Mouse (Mus musculus) heart, adult 2 months (tissue): ENCODE data around the gene P3h3. TPM values are rescaled to one million over a fixed set of nuclear protein-coding genes. Genes with fewer than 3 reads are reported as not detected.
A peak's percentile ranks its signal among the peaks of the same experiment; 100 is the strongest.
"Not testable (repeated sequence)": the region's sequence is repeated elsewhere in the genome, so short reads cannot be mapped to it uniquely, and the experiment has no call there.

Experiments
- DNase-seq, 2 experiments: peaks; one replicate each; pipeline ENCODE4 v3.0.0; 2021
- H3K27ac ChIP-seq: fragments of 200-600 bp; 2 replicates; pipeline ENCODE4 v1.8.1; 2022
- H3K27me3 ChIP-seq: fragments of 200-500 bp; 2 replicates; pipeline ENCODE4 v1.6.1; 2012; ENCODE audit warnings: mild to moderate bottlenecking, low read length, inconsistent platforms, mixed read lengths; ENCODE audit not compliant: control insufficient read depth, insufficient read depth
- H3K36me3 ChIP-seq: fragments of 200-500 bp; 2 replicates; pipeline ENCODE4 v1.6.1; 2012; ENCODE audit warnings: low read length, inconsistent platforms; ENCODE audit not compliant: control insufficient read depth, insufficient read depth
- H3K4me1 ChIP-seq: fragments of 200-500 bp; 2 replicates; pipeline ENCODE4 v1.6.1; 2011; ENCODE audit warnings: low read length; ENCODE audit not compliant: control insufficient read depth, insufficient read depth
- H3K4me3 ChIP-seq: fragments of 200-600 bp; 2 replicates; pipeline ENCODE4 v1.8.1; 2022
- H3K79me2 ChIP-seq: fragments of 200-500 bp; replicated peaks from 2 replicates; pipeline ENCODE4 v1.6.1; 2012; ENCODE audit warnings: mild to moderate bottlenecking, inconsistent platforms, low read length, moderate library complexity, mixed read lengths; ENCODE audit not compliant: control insufficient read depth, insufficient read depth
- H3K9ac ChIP-seq: fragments of 200-500 bp; 2 replicates; pipeline ENCODE4 v1.6.1; 2012; ENCODE audit warnings: low read depth, mild to moderate bottlenecking, control low read depth, inconsistent platforms, low read length, mixed read lengths
- CTCF ChIP-seq: fragments of 200-600 bp; IDR thresholded peaks from 2 replicates; pipeline ENCODE4 v1.8.1; 2022; ENCODE audit warnings: antibody characterized with exemption, mild to moderate bottlenecking, moderate library complexity
- EP300 ChIP-seq: fragments of 200-500 bp; IDR thresholded peaks from 2 replicates; pipeline ENCODE4 v1.6.1; 2011; ENCODE audit warnings: low read depth, low read length, control low read depth; ENCODE audit not compliant: insufficient read depth
- POLR2A ChIP-seq: fragments of 200-500 bp; IDR thresholded peaks from 2 replicates; pipeline ENCODE4 v1.6.1; 2011; ENCODE audit warnings: mild to moderate bottlenecking, low read depth, low read length, control low read depth; ENCODE audit not compliant: insufficient read depth
- WGBS: fragments of 180-500 bp; shearing (Covaris S2); methylation state at CpG from one replicate; pipeline ENCODE4 v1.1.7; 2018; 5-methylcytosine and 5-hydroxymethylcytosine counted together
- intact Hi-C: fragments of 180-260 bp; cut with DNase I; formaldehyde crosslinking; loops from one replicate; pipeline ENCODE4 v1.15.1; 2025
- polyA plus RNA-seq: library from polyadenylated mRNA; depleted of rRNA; stranded (reverse); fragments of >200 nt; gene quantifications from 2 replicates; pipeline ENCODE4 v1.2.3, GENCODE M21; 2012
- total RNA-seq, 2 experiments: library from RNA; stranded (reverse); gene quantifications; 2 replicates each; pipeline ENCODE4 v1.2.3; 2021

The P3h3 gene
- total and polyA plus RNA-seq, 3 experiments = 6.9 to 16.2 (median 10.6) TPM

GRCm38 (mm10) chr6:124813933-124814332, 43.6 kb downstream of the P3h3 start, which contains the start of gene Tpi1:
TSS of gene Tpi1 (minus strand) at chr6:124814296.
- peak; percentile 92 to 93 for DNase-seq
- TF ChIP-seq EP300 (peak; percentile 91), POLR2A (peak; percentile 99), CTCF (no peak)
- H3K4me1 ChIP-seq = peaks cover 8% of the 10 kb centered on the region

GRCm38 (mm10) chr6:124813496-124813895, 44.1 kb downstream of the P3h3 start:
- Histone ChIP-seq H3K4me1 (peaks cover 8% of the 10 kb centered on the region), H3K27me3 (no peaks in the 10 kb centered on the region), H3K79me2 (no peaks in the 10 kb centered on the region), H3K4me3 (peak overlapping the region; percentile 85), H3K9ac (peak overlapping the region; percentile 70), H3K27ac (peak overlapping the region; percentile 92), H3K36me3 (no peaks in the 10 kb centered on the region; the same call in 1 of the 2 replicates)
- WGBS = under 1% methylated on average over 18 of the region's 18 CpGs
- intact Hi-C loops = no loop called here
- peak; percentile 72 to 75 for DNase-seq
- TF ChIP-seq EP300 (no peak), POLR2A (no peak; the same call in 1 of the 2 replicates), CTCF (no peak)

More at GRCm38 (mm10) chr6:124813933-124814332, 43.6 kb downstream of the P3h3 start, which contains the start of gene Tpi1:
- Histone ChIP-seq H3K9ac (peak within 1 kb of the TSS; percentile 70), H3K79me2 (no peaks in the 10 kb centered on the region), H3K27me3 (no peaks in the 10 kb centered on the region), H3K27ac (peak within 1 kb of the TSS; percentile 92), H3K4me3 (peak within 1 kb of the TSS; percentile 85), H3K36me3 (no peaks in the 10 kb centered on the region; the same call in 1 of the 2 replicates)
- under 1% methylated on average over 22 of the region's 22 CpGs for WGBS
- intact Hi-C loops = no loop called here

- peak overlapping the region; percentile 85 for H3K4me3 ChIP-seq
- peak overlapping the region; percentile 70 for H3K9ac ChIP-seq
- no peaks in the 10 kb centered on the region; the same call in 1 of the 2 replicates for H3K36me3 ChIP-seq
- peaks cover 13% of the 10 kb centered on the region for H3K4me1 ChIP-seq
- H3K79me2 ChIP-seq = no peaks in the 10 kb centered on the region
- H3K27me3 ChIP-seq = no peaks in the 10 kb centered on the region
- TF ChIP-seq POLR2A (no peak), CTCF (no peak), EP300 (no peak)
- peak overlapping the region; percentile 92 for H3K27ac ChIP-seq
- intact Hi-C loops = no loop called here
- 27% methylated on average over 9 of the region's 9 CpGs for WGBS
- DNase-seq = peak; percentile 12 to 24
Measured at GRCm38 (mm10) chr6:124812848-124813247, 44.7 kb downstream of the P3h3 start.

DNA sequence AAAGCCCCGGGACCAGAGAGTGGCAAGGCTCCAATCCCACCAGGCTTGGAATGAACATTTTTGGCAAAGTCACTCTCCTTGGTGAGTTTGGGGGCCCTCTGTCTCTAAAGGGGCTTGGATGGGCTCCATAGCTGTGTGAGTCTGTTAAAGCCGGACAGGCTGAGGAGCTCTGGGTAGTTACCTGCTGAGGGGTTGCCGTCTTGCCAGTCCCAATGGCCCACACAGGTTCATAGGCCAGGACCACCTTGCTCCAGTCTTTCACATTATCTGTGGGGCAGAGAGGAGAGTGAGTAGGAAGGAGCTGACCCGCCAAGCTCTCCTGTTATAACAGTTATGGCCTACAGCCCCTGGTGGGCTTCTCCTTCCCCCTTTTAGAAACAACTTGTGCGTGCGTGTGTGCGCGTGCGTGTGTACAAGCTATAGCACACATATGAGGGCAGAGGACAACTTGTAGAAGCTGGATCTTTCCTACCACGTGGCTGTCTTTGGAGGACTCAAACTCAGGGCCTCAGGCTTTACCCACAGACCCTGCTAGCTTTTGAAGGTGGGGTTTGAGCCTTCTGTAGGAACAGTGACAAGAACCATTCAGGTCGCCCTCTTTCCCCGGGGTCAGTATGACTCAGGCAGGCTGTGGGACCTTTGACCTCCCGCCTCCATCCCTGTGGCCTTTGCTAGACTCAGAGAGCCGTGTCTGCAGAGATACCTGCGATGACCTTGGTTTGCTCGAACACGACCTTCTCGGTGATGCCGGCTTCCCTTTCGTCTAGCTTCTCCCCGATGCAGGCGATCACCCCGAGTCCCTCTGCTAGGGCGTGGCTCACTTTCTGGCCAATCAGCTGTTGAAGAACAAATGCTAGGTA, 45.6 kb downstream of the P3h3 start:
- no peaks in the 10 kb centered on the region for H3K27me3 ChIP-seq
- no peak for TF ChIP-seq CTCF
- no peak for TF ChIP-seq EP300
- no peak for TF ChIP-seq POLR2A
- DNase-seq = peak; percentile 7 to 13
- no peak overlapping the region for H3K27ac ChIP-seq
- H3K79me2 ChIP-seq = no peaks in the 10 kb centered on the region
- intact Hi-C loops = no loop called here
- WGBS = 72% methylated on average over 24 of the region's 24 CpGs
- no peak overlapping the region for H3K9ac ChIP-seq
- H3K4me1 ChIP-seq = peaks cover 16% of the 10 kb centered on the region
- no peak overlapping the region; the same call in 1 of the 2 replicates for H3K4me3 ChIP-seq
- no peaks in the 10 kb centered on the region; the same call in 1 of the 2 replicates for H3K36me3 ChIP-seq

DNA sequence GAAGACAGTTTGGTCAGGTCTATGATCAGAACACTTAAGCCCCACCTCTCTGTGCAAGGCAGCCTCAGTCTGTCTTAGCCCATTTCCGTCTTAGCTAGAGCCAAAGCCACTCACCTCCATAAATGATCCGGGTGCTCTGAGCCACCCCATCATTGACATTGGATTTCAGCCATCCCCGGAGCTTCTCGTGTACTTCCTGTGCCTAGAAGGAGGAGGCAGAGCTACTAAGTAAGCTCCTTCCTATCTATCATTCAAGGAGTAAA, 46.2 kb downstream of the P3h3 start:
- H3K9ac ChIP-seq = no peak overlapping the region
- H3K79me2 ChIP-seq = no peaks in the 10 kb centered on the region
- TF ChIP-seq POLR2A = no peak
- no peak for TF ChIP-seq EP300
- H3K4me1 ChIP-seq = peaks cover 16% of the 10 kb centered on the region
- intact Hi-C loops = no loop called here
- H3K4me3 ChIP-seq = no peak overlapping the region
- no peaks in the 10 kb centered on the region for H3K27me3 ChIP-seq
- DNase-seq = no peak
- no peaks in the 10 kb centered on the region; the same call in 1 of the 2 replicates for H3K36me3 ChIP-seq
- no peak overlapping the region for H3K27ac ChIP-seq
- 41% methylated on average over 4 of the region's 4 CpGs for WGBS

DNA sequence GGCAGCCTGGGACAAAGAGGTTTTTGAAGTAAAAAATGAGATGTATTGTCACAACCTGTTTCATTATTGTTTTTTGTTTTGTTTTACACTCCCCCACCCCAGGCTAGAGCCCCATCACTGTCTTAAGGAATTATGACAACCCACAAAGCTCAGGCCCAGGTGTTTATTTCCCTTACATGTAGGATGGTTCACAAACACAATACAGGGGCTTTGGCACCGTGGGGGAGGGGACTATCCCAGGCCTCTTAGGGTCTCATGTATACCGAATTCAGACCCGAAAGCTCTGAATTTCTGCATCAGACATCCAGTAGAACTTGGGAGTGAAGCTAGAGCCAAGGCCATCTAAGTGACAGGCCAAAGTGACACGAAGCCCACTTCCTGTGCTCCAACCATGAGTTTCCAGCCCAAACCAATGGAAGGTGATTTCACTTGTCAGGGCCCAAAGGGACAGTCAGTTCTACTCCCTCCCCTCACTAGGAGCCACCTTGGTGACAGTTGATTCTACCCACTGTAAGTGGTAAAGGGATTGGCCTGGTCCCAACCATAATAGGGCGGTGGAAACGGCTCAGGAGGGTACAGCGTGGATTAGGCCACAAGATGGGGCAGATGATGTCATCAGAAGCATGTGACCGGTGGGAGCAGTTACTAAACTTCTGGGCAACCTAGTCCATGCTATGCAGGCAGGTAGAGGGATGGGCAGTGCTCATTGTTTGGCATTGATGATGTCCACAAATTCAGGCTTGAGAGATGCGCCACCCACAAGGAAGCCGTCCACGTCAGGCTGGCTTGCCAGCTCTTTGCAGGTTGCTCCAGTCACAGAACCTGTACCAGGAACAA, 46.8 kb downstream of the P3h3 start:
- WGBS = 70% methylated on average over 11 of the region's 11 CpGs
- H3K9ac ChIP-seq, H3K79me2 ChIP-seq, H3K27me3 ChIP-seq, H3K36me3 ChIP-seq, H3K27ac ChIP-seq, H3K4me3 ChIP-seq, intact Hi-C loops: not testable (repeated sequence)
- peaks cover 16% of the 10 kb centered on the region for H3K4me1 ChIP-seq
- peak; percentile 10 to 16 for DNase-seq
